Mouse (Mus musculus) inflammation-experienced regulatory T-cells, adult 6 months (primary cell): ENCODE data around the gene Lsm3. TPM values are rescaled to one million over a fixed set of nuclear protein-coding genes. Genes with fewer than 3 reads are reported as not detected.
"Not testable (repeated sequence)": the region's sequence is repeated elsewhere in the genome, so short reads cannot be mapped to it uniquely, and the experiment has no call there.

Source experiments
- ATAC-seq: one replicate; pipeline ENCODE4 v1.8.0; 2017
- polyA plus RNA-seq, 3 experiments: library from polyadenylated mRNA; unstranded; fragments of 100-300 nt; shearing (Covaris generic); gene quantifications; one replicate each; pipeline ENCODE4 v1.2.1; 2017

Gene Lsm3
- polyA plus RNA-seq: 100 to 1,000 TPM; 148 to 161 (median 160) TPM

- peak; percentile 90 for ATAC-seq
Observed at GRCm38 (mm10) chr6:91515545-91516449, at the start of gene Lsm3, which contains the start of gene Xpc. Gene Lsm3 (plus strand): TSS chr6:91515928. Gene Xpc (minus strand): TSS chr6:91515888.

DNA sequence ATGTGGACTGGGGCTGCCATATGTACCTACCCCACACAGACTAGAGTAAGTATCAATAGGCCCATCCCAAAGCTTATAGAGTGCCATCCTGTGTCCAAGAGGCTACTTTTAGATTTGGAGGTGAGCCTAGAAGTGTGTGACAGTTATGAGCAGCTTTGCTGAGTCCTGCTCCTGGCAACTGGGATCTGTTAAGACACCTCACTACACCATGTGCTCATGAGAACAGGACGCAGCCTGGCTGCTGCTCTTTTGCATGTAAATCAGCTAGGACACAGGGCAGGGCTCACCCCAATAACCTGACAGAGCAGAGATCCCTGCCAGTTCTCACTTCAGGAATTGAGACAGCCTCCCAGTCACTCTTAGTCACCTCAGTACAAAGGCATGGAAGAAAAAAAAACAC is 48.6 kb upstream of the Lsm3 start:
- no peak for ATAC-seq

- no peak for ATAC-seq
Observed at GRCm38 (mm10) chr6:91470712-91471111, 45.0 kb upstream of the Lsm3 start.

- ATAC-seq: not testable (repeated sequence)
Observed at GRCm38 (mm10) chr6:91471427-91471826, 44.3 kb upstream of the Lsm3 start.

GRCm38 (mm10) chr6:91472319-91472718 is 43.4 kb upstream of the Lsm3 start:
- ATAC-seq: no peak

DNA sequence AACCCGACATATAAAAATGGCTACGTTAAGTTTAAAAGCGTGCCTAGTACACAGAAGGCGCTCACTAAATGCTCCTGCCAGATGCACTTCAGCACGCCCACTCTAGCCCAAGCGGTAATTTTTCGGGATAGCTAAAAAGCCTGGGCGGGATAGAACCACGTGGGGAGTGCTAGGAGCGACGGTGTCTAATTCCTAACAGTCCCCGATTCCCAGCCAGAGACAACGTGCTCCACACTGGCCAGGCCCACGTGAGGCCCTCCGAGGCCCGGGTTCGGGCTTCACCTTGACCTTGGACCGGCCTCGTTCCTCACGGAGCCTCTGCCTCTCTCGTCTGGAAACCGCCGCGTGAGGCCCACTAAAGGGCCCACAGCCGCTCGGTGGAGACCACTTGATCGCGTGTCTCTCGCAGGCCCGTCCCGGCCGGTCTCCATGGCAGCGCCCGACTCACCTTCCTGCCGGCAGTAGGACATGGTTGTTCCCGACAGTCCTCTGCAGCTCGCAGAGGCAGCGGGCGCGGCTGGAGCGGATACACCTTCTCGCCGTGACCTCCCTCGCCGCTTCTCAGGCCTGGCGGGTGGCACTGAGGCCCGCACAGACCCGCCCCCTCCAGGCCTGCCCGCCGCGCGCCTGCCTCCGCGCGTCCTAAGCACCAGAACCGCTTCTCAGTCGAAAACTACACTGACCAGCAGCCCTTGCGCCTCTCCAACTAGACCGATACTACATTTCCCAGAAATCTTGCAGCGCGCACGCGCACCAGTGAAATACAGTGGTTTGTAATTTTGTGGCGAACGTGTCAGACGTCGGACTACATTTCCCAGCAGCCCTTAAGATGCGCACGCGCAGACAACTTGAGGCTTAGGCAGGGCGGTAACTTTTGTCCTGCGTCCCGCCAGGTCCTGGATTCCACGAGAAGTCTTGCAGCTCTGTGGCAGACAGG is 42.6 kb upstream of the Lsm3 start, which contains the start of the genes Chchd4 and Tmem43:
TSS of gene Chchd4 (minus strand) at position 679 of the 937 bp plus-strand sequence.
TSS of gene Tmem43 (plus strand) at position 836 of the 937 bp plus-strand sequence.
- ATAC-seq: peak; percentile 94

DNA sequence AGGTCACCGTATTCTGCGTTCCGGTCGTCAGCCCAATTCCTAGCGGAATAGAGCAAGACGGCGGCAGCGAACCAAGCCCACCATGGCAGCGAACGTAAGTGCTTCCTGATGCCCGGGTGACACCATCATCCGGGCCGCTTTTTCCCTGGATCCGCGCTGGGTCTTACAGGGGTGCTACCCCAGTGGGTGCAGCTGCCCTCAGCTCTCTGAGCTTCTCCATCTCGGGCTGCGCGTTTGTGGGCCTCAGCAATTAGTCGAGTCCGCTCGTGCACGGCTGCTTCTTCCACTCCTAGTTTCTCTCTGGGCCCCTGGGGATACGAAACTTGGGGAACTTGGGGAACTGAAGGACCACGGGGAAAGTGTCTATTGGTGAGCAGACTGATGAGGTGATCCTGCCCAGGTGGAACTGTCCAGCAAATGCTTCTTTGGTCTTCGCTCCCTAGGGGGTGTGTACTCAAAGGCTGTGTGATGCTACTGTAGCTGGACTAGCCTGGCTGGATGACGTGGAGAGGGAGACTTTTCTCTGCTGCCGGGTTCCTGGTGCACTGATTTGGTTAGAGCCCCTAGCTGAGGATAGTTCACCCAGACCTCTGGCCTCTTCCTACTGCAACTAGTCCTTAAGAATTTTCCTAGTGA is 41.8 kb upstream of the Lsm3 start:
- ATAC-seq: peak; percentile 20

GRCm38 (mm10) chr6:91474441-91475190 is 41.1 kb upstream of the Lsm3 start:
- no peak for ATAC-seq

GRCm38 (mm10) chr6:91476541-91476940 is 39.2 kb upstream of the Lsm3 start:
- no peak for ATAC-seq

DNA sequence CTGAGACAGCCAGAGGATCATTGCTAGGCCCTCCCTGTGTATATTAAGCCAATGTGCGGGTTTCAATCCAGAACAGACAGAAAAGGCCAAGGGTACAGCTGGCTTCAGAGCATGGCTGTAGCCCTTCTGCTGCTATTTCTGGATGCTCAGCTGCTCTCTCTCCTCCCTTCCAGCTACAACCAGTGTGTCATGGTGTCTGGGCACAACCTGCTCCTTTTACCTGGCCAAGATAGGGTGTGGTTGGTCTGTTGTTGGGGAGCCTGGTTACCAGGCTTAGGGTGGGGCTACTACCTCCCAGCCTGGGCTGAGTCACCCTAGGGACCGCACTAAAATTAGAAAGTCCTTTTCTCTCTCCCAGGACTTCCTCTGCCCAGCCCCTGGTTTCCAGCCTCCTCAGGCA is 32.4 kb upstream of the Lsm3 start:
- no peak for ATAC-seq

GRCm38 (mm10) chr6:91486736-91487453 is 28.8 kb upstream of the Lsm3 start:
- ATAC-seq: no peak

GRCm38 (mm10) chr6:91488496-91489212 is 27.1 kb upstream of the Lsm3 start:
- ATAC-seq: peak; percentile 38

DNA sequence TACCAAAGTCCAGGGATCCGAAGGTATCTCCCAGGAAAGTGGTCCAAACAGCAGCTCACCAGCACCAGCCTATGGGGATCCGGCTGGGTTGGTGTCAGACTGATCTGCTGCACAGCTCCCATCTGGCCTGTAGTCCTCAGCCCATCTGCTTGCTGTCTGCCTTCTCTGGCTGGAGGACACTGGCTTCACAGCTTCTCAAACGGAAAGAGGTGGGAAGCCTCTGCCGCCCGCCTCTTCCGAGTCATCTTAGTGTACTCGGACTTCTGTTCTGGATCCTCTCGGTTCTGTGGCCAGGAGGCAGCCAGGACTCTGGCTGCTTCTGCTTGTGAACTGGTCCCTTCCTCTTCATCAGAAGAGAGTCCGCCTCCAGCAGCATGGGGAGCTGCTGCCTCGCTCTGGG is 25.9 kb upstream of the Lsm3 start:
- no peak for ATAC-seq

DNA sequence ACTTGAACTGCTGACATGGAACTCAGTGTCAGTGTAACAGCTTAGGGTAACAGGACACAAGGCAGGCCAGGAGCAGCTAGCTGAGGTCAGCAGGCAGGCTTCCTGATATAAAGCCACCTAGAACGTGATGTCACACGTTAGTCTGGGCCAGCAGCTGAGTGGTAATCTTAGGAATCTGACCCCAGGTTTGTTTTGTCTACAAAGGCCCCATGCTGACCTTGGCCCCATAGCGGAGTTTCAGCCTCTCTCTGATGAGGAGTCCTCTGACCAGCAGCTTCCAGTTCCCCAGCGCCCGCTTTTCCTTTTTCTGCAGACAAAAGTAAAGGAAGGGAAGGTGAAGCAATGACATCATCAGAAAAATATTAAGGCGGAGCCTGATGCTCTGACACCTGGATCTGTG is 24.7 kb upstream of the Lsm3 start:
- ATAC-seq: no peak

DNA sequence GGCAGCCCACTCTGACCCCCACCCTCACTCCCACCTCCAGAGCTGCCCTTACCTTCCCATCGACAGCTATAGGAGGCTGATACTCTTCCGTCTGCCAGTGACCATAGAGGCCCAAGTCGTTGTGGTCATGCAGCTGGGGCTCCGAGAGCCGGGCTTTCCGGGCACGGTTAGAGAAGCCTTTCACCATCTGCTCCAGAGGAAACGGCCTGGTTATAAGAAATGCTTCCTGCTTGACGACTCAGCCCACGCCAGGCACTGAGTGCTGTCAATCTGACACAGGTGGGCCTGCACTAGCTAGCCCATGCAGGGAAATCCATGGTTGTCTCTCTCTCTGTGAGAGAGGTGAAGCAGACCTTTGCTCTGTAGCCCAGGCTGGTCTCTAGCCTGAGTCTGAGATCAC is 22.7 kb upstream of the Lsm3 start:
- ATAC-seq: no peak

DNA sequence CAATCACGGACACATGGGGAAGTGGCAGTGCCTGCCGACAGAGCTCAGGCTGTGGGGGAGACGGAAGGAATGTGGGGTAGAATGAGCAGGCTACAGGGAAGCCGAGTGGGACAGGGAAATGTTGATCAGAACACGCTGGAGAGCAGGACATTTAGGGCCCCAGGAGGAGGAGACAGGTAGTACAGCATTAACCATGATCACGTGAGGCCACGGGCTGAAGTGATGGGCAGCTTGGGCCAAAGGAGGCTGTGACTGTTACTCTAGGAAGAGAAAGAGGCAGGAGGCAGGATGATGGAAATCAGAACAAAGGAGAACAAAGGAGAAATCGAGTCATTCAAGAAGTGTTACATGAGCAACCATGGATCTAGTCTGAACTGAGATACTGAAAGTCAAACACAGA is 21.2 kb upstream of the Lsm3 start:
- ATAC-seq: no peak

GRCm38 (mm10) chr6:91503302-91503701 is 12.4 kb upstream of the Lsm3 start:
- ATAC-seq: no peak

DNA sequence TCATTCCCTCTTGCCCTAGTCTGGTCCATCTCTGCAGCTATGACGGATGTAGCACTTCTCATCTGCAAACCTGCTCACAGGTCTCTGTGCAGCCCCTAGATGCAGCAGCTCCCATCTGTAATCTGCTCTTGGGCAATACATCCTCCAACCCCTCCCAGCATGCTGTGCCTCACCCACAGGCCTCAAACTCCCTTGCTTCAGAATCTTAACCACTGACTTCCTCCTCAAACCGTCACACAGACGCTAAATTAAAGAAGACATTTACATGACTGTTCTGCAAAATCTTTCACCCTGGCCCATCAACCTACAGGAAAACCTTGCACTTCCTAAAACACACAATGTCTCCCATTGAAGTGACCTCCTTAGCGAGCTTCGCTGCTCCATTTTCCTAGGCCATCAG is 9.7 kb upstream of the Lsm3 start:
- peak; percentile 77 for ATAC-seq

GRCm38 (mm10) chr6:91508041-91508440 is 7.7 kb upstream of the Lsm3 start:
- ATAC-seq: no peak

DNA sequence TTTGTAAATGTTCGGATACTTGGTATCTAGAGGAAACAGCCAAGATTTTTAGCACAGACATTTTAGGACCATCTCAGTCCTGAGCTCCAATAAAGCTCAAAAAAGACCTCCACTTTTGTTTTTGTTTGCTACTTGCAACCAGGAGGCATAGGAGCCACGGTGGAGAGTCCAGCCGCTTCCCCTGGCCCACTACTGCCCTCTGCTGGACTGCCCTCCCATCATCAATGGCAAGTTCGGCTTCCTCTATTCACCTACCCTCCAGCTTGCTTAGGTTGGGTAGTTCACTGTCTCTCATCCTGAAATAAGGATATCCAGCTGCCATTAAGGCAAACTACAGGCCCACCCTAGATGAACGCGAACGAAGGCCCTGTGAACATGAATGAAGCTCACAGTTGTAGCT is 6.4 kb upstream of the Lsm3 start:
- ATAC-seq: peak; percentile 59
